Mouse (Mus musculus) neural tube, embryonic 12.5 days (tissue): ENCODE measurements around the gene Ppp1r3f. TPM values are rescaled to one million over a fixed set of nuclear protein-coding genes. Genes with fewer than 3 reads are reported as not detected.

Source experiments
- polyA plus RNA-seq: library from polyadenylated mRNA; unstranded; fragments of >200 nt; fragmentation: Nextera tagmentation; extraction: Ambion mirVana; gene quantifications from 2 replicates; pipeline ENCODE4 v1.2.1, GENCODE M21; 2016

Ppp1r3f gene
- polyA plus RNA-seq, 1 experiment from 2014 or later = 4.6 TPM

Other genes with a start within 250 kb of the Ppp1r3f start
- gene Usp27x, start 198.5 kb downstream of the Ppp1r3f start, polyA plus RNA-seq = 1.3 and 1.6 TPM in 2 replicates
- 0.06 and 0.09 TPM in 2 replicates for gene Foxp3, start 639 bp downstream of the Ppp1r3f start, polyA plus RNA-seq
- 30.2 and 30.6 TPM in 2 replicates for gene Ccdc22, start 31.2 kb upstream of the Ppp1r3f start, polyA plus RNA-seq
- gene Cacna1f, start 32.8 kb upstream of the Ppp1r3f start, polyA plus RNA-seq = 0.47 TPM in 1 of 2 replicates, not detected in the other
- gene Syp, start 64.2 kb upstream of the Ppp1r3f start, polyA plus RNA-seq = 62.2 and 71.0 TPM in 2 replicates
- gene Prickle3, start 83.0 kb upstream of the Ppp1r3f start, polyA plus RNA-seq = 2.4 and 3.0 TPM in 2 replicates
- gene Plp2, start 97.1 kb upstream of the Ppp1r3f start, polyA plus RNA-seq = 31.2 and 34.6 TPM in 2 replicates
- gene Magix, start 107.0 kb upstream of the Ppp1r3f start, polyA plus RNA-seq = 0.09 TPM in 1 of 2 replicates, not detected in the other
- gene Gpkow, start 122.8 kb upstream of the Ppp1r3f start, polyA plus RNA-seq = 44.1 and 46.6 TPM in 2 replicates
- gene Wdr45, start 140.1 kb upstream of the Ppp1r3f start, polyA plus RNA-seq = 26.2 and 27.8 TPM in 2 replicates
- gene Gm45208, start 148.0 kb upstream of the Ppp1r3f start, polyA plus RNA-seq = not detected in 2 replicates
- 89.2 and 93.6 TPM in 2 replicates for gene Praf2, start 154.2 kb upstream of the Ppp1r3f start, polyA plus RNA-seq
- gene Ccdc120, start 176.6 kb upstream of the Ppp1r3f start, polyA plus RNA-seq = 34.8 and 38.7 TPM in 2 replicates
- 32.9 and 35.5 TPM in 2 replicates for gene Tfe3, start 188.3 kb upstream of the Ppp1r3f start, polyA plus RNA-seq
- gene Gripap1, start 215.5 kb upstream of the Ppp1r3f start, polyA plus RNA-seq = 73.3 and 81.4 TPM in 2 replicates
- gene Kcnd1, start 248.0 kb upstream of the Ppp1r3f start, polyA plus RNA-seq = 1.5 and 2.3 TPM in 2 replicates